Mouse (Mus musculus) layer of hippocampus, adult 18-20 months (tissue): ENCODE results near the gene Vgf. TPM values are rescaled to one million over a fixed set of nuclear protein-coding genes. Genes with fewer than 3 reads are reported as not detected.

Source experiments
- DNase-seq, 2 experiments: peaks; one replicate each; pipeline ENCODE4 v3.0.0; 2022; ENCODE audit warnings: low spot score in 2 of 2
- total RNA-seq, 2 experiments: library from RNA; stranded (reverse); gene quantifications; 2 replicates each; pipeline ENCODE4 v1.2.3; 2021

The Vgf gene
- total RNA-seq, 2 experiments from 2014 or later: 228 to 230 TPM

- peak; percentile 93 to 96 for DNase-seq
Observed at GRCm38 (mm10) chr5:137029643-137030415, 3.6 kb downstream of the Vgf start.

GRCm38 (mm10) chr5:137030416-137030810, 4.2 kb downstream of the Vgf start:
- peak; percentile 57 to 81 for DNase-seq

GRCm38 (mm10) chr5:137031076-137032032, 5.2 kb downstream of the Vgf start:
- peak in 1 of 2 experiments; percentile 32 for DNase-seq

GRCm38 (mm10) chr5:137032033-137032421, 5.8 kb downstream of the Vgf start:
- DNase-seq: peak; percentile 67

- DNase-seq: peak; percentile 80 to 86
Observed at GRCm38 (mm10) chr5:137032641-137033074, 6.5 kb downstream of the Vgf start.

GRCm38 (mm10) chr5:137036211-137036610, 10.0 kb downstream of the Vgf start:
- no peak for DNase-seq

GRCm38 (mm10) chr5:137039453-137039852, 13.3 kb downstream of the Vgf start:
- no peak for DNase-seq

- no peak for DNase-seq
Observed at GRCm38 (mm10) chr5:137041442-137041841, 15.2 kb downstream of the Vgf start.

- DNase-seq: no peak
Observed at GRCm38 (mm10) chr5:137043997-137044396, 17.8 kb downstream of the Vgf start.

- peak; percentile 98 to 99 for DNase-seq
Observed at GRCm38 (mm10) chr5:137045402-137046323, 19.5 kb downstream of the Vgf start, which contains the start of gene Ap1s1. Gene Ap1s1, minus strand, starts transcription at chr5:137046135.

- no peak for DNase-seq
Observed at GRCm38 (mm10) chr5:137046324-137046718, 20.1 kb downstream of the Vgf start.

- DNase-seq: no peak
Observed at GRCm38 (mm10) chr5:137046991-137047390, 20.8 kb downstream of the Vgf start.

GRCm38 (mm10) chr5:137051125-137051524, 24.9 kb downstream of the Vgf start:
- no peak for DNase-seq

- DNase-seq: peak; percentile 76 to 81
Observed at GRCm38 (mm10) chr5:137051914-137052505, 25.8 kb downstream of the Vgf start.

GRCm38 (mm10) chr5:137054299-137054698, 28.1 kb downstream of the Vgf start:
- no peak for DNase-seq

GRCm38 (mm10) chr5:137054873-137055272, 28.7 kb downstream of the Vgf start:
- DNase-seq: no peak

- peak in 1 of 2 experiments; percentile 51 for DNase-seq
Observed at GRCm38 (mm10) chr5:137061809-137062481, 35.8 kb downstream of the Vgf start.

- DNase-seq: no peak
Observed at GRCm38 (mm10) chr5:137062601-137063000, 36.4 kb downstream of the Vgf start.

GRCm38 (mm10) chr5:137065454-137065853, 39.3 kb downstream of the Vgf start:
- DNase-seq: no peak

GRCm38 (mm10) chr5:137065923-137066322, 39.7 kb downstream of the Vgf start:
- no peak for DNase-seq
